Mouse (Mus musculus): ENCODE data around the gene Tiam2. TPM values are rescaled to one million over a fixed set of nuclear protein-coding genes. Genes with fewer than 3 reads are reported as not detected.

The Tiam2 gene
- total RNA-seq, 2 experiments from 2014 or later, result 3.7 to 4.5 TPM

DNA sequence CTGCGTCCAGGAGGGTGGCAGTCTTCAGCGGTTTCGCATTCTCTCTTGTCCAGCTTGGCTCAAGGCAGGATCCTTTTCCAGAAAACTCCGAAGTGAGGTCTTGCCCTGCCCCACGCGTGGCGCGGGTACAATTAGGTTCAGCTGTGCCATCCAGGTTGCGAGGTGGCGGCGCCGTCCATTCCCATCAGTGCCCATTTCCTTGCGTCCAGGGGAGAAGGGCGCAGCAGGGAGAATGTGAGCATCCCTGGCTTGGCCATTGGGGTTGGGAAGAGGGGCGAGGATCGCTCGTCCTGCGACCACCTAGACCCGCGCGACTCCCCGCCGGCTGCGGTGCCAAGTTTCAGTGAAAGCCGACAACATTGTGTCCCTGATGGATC is 518 bp downstream of the Tiam2 start:
- TF ChIP-seq CTCF (IDR thresholded peaks at IDR 0.05), result no peak
- intact Hi-C loops (cut with DNase I), result no loop called here
- DNase-seq, result no peak
- Histone ChIP-seq H3K4me3 (peak overlapping the region; percentile 72), H3K27ac (peak overlapping the region; percentile 38)

DNA sequence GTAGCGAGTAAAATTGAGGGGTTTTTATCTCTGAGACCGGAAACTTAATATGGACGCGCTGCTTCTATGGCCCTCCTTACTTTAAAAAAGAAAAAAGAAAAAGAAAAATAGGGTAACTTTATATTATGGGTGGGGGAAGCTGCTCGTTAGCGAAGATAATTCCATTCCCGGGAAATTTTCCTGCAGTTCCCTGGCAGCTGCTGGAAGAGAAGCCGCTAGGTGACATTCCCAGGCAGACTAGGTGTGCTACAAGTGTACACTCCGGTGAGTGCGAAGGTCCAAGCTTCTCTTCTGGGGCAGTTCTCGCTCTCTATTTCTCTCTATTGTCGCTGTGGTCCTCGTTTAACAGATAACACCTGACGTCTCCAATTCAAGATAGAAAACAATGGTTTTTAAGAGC is 962 bp downstream of the Tiam2 start:
- no peak overlapping the region for H3K27ac ChIP-seq
- no peak for DNase-seq
- intact Hi-C loops (cut with DNase I), result no loop called here
- H3K4me3 ChIP-seq, result peak overlapping the region; percentile 72
- TF ChIP-seq CTCF (IDR thresholded peaks at IDR 0.05), result no peak

DNA sequence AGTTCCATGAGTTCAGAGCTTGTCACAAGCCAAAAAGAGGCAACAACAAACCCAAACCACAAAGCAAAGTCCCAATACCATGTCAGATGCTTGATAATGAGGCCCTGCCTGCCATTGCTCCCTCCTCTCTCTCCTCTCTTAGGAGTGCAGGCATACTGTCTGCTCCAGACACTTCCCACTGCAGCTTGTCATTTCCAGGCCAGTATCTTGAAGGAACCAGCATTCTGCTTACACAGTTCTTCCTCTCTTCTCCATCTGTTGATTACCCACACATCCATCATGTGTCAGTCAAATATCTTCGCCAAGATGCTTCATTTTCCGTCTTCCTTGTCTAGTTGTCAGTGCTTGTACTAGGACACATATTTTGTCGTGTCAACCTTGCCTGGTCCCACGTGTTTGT is 2.4 kb downstream of the Tiam2 start:
- Histone ChIP-seq H3K4me3 (no peak overlapping the region), H3K27ac (no peak overlapping the region)
- no peak for TF ChIP-seq CTCF (IDR thresholded peaks at IDR 0.05)
- intact Hi-C loops (cut with DNase I), result no loop called here
- no peak for DNase-seq

DNA sequence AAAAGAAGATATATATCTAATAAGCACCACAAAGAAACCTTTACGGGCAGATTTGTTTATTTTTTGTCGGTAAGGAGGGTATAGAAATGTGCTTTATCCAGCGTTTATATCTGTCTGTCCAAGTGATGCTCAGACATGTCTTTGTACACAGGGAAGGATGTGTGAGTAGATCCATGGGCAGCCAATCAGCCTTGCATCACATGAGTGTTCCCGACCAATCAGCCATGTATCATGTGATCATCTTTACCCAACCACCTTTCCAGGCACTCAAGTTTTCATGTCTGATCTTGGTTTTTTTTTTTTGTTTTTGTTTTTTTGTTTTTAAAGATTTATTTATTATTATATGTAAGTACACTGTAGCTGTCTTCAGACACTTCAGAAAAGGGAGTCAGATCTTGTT is 3.1 kb downstream of the Tiam2 start:
- no peak for DNase-seq
- Histone ChIP-seq H3K4me3 (no peak overlapping the region), H3K27ac (no peak overlapping the region)
- no peak for TF ChIP-seq CTCF (IDR thresholded peaks at IDR 0.05)
- intact Hi-C loops (cut with DNase I), result no loop called here

DNA sequence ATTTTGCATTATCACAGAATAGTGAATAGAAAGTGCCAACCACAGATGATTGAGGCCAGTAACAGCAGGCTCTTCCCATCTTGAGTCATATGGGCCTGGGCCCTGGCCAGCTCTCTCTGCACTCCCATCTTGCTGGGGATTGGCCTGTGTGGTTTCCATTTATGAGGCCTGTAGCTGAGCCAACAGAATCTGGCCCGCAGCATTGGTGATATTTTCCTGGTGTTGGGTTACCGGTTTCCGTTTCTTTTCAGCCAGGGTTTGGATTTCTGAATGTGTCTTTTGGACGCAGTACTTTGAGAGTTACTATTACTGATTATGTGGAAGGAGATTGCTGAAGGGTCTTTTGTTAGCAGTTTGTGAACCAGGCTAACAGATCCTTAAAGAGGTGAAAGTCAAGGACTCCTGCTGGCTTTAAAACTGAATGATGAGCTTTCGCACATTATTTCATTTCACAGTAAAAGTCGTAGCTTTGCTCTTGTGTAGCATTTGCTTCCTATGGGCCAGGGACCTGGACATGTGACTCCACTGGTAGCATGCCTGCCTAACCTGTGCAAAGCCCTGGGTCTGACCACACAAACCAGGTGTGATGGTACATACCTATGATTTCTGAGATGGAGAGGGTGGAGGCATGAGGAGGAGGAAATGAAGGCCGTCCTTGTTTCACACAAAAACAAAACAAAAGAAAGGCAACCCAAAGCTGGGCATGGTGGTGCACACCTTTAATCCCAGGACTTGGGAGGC is 5.5 kb downstream of the Tiam2 start:
- intact Hi-C loops (cut with DNase I), result no loop called here
- no peak for TF ChIP-seq CTCF (IDR thresholded peaks at IDR 0.05)
- H3K4me3 ChIP-seq, result peak overlapping the region; percentile 21; the same call in 1 of the 2 replicates
- no peak overlapping the region; the same call in 1 of the 2 replicates for H3K27ac ChIP-seq
- DNase-seq, result peak; percentile 79

DNA sequence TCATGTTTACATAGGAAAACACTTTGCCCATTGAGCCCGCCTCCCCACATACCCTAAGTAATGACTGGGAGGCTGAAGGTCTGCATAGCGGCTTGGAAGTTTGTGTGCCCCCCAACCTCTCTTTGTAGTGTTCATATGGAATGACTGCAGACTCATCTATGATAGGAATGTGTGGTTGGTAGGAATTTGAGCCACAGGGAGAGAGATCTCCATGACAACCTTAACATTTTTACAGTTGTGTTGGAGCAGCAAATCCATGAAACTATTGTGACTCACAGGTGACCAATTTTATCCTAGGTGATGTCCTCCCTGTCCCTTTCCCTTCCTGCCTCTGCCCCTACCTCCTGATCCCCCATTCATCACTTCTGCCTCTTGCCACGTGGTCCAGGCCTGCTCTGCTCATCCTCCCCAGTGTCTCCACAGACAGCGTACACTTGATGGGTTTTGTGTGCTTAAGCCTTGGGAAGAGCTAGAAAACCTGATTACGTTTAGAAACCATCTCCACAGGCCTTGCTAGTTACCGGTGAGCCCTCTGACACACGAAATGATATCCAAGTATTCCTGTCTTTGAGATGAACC is 9.9 kb downstream of the Tiam2 start:
- no peak for DNase-seq
- Histone ChIP-seq H3K27ac (no peak overlapping the region), H3K4me3 (no peak overlapping the region)
- intact Hi-C loops (cut with DNase I), result no loop called here
- TF ChIP-seq CTCF (IDR thresholded peaks at IDR 0.05), result no peak

DNA sequence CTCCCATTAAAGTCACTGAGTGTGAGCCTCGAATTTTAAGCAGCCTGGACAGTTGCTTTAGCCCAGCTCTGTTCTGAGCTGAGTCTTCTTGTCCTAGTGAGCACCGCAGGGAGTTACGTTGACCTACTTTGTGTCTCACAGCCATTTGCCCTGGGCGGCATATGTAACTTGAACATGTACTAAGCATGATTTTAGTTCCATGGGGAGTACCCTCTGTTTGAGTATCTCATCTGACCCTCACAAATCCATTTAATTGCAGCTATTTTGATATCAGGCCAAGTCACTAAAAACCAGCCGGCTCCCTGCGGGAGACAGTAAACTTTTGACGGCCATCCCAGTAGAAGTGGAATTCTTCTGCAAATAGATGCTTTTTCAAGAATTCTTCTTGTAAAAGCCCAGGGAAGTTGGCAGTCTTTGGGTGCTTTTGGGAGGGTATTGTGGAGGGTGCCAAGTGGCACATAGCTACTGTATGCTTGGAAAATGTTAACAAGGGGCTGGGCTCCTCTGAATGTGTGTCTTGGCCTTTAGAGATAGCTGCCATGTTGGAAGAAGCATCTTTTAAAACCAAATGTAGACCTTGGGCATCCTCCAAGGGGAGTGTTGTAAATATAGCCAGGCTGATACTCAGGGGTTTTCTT is 10.6 kb downstream of the Tiam2 start:
- Histone ChIP-seq H3K4me3 (no peak overlapping the region), H3K27ac (no peak overlapping the region)
- no peak for DNase-seq
- TF ChIP-seq CTCF (IDR thresholded peaks at IDR 0.05), result no peak
- intact Hi-C loops (cut with DNase I), result no loop called here

DNA sequence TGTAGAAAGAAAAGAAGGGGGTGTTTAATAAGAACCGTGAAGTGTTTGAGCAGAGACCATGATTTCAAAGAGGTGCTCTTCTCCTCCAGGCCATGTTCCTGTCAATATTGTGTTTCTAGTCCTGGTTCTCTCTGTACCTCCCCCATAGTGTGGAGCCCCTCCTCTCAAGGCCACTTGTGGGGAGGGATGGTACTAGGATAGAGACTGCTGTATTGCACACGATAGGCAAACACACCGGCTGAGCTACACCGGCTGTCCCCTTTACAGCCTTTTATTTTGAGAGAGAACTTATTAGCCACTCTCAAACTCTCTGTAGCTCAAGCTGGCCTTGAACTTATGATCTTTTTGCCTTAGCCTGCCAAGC is 11.1 kb downstream of the Tiam2 start:
- Histone ChIP-seq H3K4me3 (no peak overlapping the region), H3K27ac (no peak overlapping the region)
- TF ChIP-seq CTCF (IDR thresholded peaks at IDR 0.05), result no peak
- no peak for DNase-seq
- intact Hi-C loops (cut with DNase I), result no loop called here

DNA sequence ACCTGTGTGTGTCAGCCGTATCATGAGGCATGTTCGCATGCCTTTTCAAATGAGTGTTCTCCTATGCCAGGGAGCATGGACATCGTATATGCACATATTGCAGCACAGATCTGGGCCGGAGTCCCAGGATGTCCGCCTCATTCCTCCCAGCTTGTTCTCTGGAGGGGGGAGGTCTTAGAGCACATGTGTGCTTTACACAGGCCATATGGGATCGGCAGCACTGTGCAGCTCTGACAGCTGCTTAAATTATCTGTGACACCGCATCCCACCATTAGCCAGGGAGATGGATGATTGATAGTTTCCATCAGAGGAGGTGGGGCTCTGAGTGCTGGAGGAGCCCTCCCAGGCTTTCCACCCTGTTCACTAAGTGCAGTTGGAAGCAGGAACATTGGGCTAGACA is 12.4 kb downstream of the Tiam2 start:
- H3K27ac ChIP-seq, result no peak overlapping the region
- TF ChIP-seq CTCF (IDR thresholded peaks at IDR 0.05), result no peak
- no peak for DNase-seq
- no peak overlapping the region for H3K4me3 ChIP-seq
- intact Hi-C loops (cut with DNase I), result no loop called here

DNA sequence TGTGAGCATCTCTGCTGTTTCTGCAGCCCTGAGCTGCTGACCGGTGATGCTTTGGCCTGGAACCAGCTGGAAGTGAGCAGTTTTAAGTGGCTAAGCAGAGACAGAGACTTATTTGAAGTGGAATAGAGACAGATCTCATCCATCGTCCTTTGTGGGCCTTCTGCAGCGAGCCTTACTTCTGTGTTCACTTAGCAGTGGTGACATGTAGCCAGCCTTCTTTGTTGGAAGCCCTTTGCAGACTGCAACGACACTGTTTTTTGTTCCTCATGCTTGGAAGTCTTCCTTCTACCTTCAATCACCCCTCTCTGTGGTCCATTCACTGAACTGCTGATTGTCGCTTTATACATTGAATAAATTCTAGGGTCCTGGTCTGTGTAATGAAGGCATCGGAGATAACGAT is 18.5 kb downstream of the Tiam2 start:
- intact Hi-C loops (cut with DNase I), result no loop called here
- TF ChIP-seq CTCF (IDR thresholded peaks at IDR 0.05), result no peak
- Histone ChIP-seq H3K27ac (no peak overlapping the region), H3K4me3 (no peak overlapping the region)
- DNase-seq, result no peak

DNA sequence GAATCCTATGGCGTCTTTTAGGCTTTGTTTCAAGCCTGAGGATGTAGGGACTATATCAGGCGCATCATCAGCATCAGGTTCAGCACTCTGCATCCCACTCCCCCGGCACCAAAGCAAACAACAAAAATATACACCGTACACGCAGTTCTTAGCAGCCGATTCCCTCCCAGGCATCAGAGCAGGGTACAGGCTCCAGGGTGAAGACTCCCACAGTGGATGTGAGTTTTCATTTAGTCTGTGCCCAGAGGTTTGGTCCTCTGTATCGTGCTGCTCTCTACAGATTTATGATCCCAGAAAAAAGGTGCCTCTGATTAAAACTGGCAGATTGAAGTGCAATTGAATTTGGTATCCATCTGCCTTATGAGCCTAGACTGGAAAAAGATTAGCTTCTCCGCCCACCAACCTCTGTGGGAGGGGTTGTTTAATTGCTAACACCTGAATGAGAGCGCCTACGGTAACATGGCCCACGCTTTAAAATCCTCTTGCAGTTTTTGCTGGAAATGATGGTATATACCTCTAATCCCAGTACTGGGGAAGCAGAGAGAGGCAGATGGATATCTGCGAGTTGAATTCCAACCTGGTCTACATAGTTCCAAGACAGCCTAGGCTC is 19.0 kb downstream of the Tiam2 start:
- Histone ChIP-seq H3K27ac (no peak overlapping the region), H3K4me3 (no peak overlapping the region)
- no peak for TF ChIP-seq CTCF (IDR thresholded peaks at IDR 0.05)
- intact Hi-C loops (cut with DNase I), result no loop called here
- DNase-seq, result no peak

DNA sequence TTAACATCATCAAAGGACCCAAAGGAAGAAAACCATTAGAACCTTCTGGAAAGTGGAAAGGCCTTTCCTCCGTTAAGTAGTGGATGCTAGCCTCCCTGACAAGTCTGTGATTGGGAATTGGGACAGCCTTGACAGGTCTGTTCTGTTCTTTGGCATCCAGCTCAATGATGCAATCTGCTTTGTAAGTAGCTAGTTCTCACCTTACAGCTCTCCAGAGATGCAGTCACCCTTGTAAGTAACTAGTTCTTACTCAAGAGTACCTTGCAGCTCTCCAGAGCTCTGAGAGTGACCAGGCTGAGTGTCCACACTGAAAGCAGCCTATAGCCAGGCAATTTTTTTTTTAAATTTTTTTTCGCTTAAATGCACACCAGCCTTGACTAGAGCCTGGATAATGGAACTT is 21.4 kb downstream of the Tiam2 start:
- no peak for DNase-seq
- Histone ChIP-seq H3K27ac (no peak overlapping the region), H3K4me3 (no peak overlapping the region)
- TF ChIP-seq CTCF (IDR thresholded peaks at IDR 0.05), result no peak
- intact Hi-C loops (cut with DNase I), result no loop called here

DNA sequence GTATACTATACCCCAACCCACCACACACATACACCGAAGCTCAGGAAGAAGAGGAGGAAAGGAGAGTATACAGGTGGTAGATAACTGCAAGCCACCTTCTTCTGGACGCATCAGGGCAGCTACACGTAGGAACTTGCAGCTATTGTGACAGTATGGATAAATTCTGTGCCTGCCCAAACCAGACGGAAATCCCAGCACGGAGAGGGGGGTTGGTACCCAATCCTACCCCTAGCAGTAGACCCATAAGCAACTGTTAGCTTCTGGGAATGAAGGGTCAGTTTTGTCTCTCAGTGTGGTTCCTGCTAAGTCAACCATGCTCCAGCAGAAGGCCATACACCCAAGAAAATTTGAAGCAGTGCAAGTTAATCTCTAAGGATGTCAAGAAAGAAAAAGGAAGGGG is 23.0 kb downstream of the Tiam2 start:
- H3K4me3 ChIP-seq, result no peak overlapping the region
- no peak overlapping the region for H3K27ac ChIP-seq
- TF ChIP-seq CTCF (IDR thresholded peaks at IDR 0.05), result no peak
- no peak for DNase-seq
- intact Hi-C loops (cut with DNase I), result no loop called here

Data from gastrocnemius, adult 2 months (tissue).